ENCODE assay signal across 8 mouse cellular contexts in the genomic region with DNA sequence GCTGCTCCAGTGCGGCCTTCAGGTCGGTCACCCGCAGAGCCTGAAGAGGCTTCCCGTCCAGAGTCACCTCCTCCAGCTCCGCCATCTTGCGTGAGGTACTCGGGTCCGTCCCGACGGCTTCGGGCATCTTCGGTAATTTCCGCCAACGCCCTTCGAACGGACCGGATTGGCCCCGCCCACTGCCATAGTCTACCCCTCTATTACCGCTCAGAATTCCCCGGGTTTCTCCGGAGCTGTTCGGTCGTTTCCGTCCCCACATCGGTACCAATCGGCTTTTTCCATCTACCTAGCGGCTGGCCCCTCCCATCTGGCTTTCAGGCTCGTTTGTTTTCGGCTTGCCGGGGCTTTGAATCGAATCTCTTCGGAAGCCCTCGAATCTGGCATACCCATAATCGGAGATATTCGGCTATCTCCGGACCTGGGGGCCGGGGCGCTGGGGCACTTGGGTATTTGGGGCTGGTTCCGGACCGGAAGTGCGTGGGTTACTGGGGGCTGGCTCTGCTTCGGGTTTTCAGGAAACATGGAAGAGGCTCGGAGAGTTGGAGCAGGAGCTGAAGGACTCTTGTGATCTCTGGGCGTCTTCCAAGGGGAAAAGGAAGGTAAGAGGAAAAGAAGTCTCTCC. TPM values are rescaled to one million over a fixed set of nuclear protein-coding genes. Genes with fewer than 3 reads are reported as not detected.
A peak's percentile ranks its signal among the peaks of the same experiment; 100 is the strongest.
DNase-seq lines count a peak whose midpoint lies in the region; ATAC-seq lines count a peak whose summit lies in the region.

Gene Acin1, minus strand, starts transcription at position 410 of the 622 bp plus-strand sequence.

- no peaks in the 10 kb centered on the region for H3K27me3 ChIP-seq in hindbrain, embryonic 16.5 days (replicated peaks; ENCODE audit: control insufficient read depth, insufficient read depth, low read length)

- H3K79me2 ChIP-seq in macrophage (ENCODE audit: inconsistent target): peaks cover 85% of the 10 kb centered on the region

- peak within 1 kb of the TSS; percentile 66 for H3K4me2 ChIP-seq in hindbrain, embryonic 16.5 days (ENCODE audit: low read length)

- H3K27ac ChIP-seq in hindbrain, embryonic 16.5 days (ENCODE audit: low read depth, low read length): peak within 1 kb of the TSS; percentile 97
- peak within 1 kb of the TSS; percentile 83 for H3K27ac ChIP-seq in macrophage

- H3K9me3 ChIP-seq in hindbrain, embryonic 16.5 days (ENCODE audit: control insufficient read depth, low read length): no peaks in the 10 kb centered on the region

- peak within 1 kb of the TSS; percentile 97 for H3K9ac ChIP-seq in hindbrain, embryonic 16.5 days (ENCODE audit: low read depth, low read length)

- peaks cover 27% of the 10 kb centered on the region for H3K4me1 ChIP-seq in hindbrain, embryonic 16.5 days (ENCODE audit: control insufficient read depth, insufficient read depth, low read depth, low read length)

- H3K4me3 ChIP-seq in hindbrain, embryonic 16.5 days (ENCODE audit: low read length): peak within 1 kb of the TSS; percentile 87
- H3K4me3 ChIP-seq in macrophage (ENCODE audit: inconsistent target): peak within 1 kb of the TSS; percentile 94

- 0 out of 2 replicates have a peak, but pooled peaks cover 4% of the 10 kb centered on the region for H3K36me3 ChIP-seq in hindbrain, embryonic 16.5 days (ENCODE audit: control insufficient read depth, insufficient read depth, low read length)
- peaks cover 31% of the 10 kb centered on the region; the same call in 1 of the 2 replicates for H3K36me3 ChIP-seq in macrophage (ENCODE audit: inconsistent target)

- DNase-seq in WW6 (ENCODE audit: low read depth, low spot score): peak; percentile 78
- peak; percentile 100 for DNase-seq in cerebellum, postnatal 4 days (ENCODE audit: low spot score in 2 of 2)
- DNase-seq in gastrocnemius, adult 18-20 months (ENCODE audit: low spot score): peak; percentile 100
- DNase-seq in left cerebral cortex, adult 18-20 months (ENCODE audit: low spot score in 2 of 2): peak; percentile 100
- peak; percentile 100 for DNase-seq in right cerebral cortex, adult 18-20 months
- DNase-seq in urinary bladder, postnatal 10 days (ENCODE audit: low spot score): peak; percentile 100

- peak; percentile 98 for ATAC-seq in hindbrain, embryonic 16.5 days

- under 1% methylated on average over 43 of the region's 44 CpGs for WGBS in hindbrain, embryonic 16.5 days
- under 1% methylated on average over 41 of the region's 44 CpGs for WGBS in macrophage (ENCODE audit: missing documents)

RNA-seq across cellular contexts. Expression of gene Acin1, which starts in this region (rescaled TPM):
- total RNA-seq in gastrocnemius, adult 18-20 months (2021): 10 to 100 TPM; 62.6 to 72.6 TPM
- polyA plus RNA-seq in hindbrain, embryonic 16.5 days (2015; fragmentation: Nextera tagmentation; extraction: Ambion mirVana): 89.5 and 98.2 TPM in 2 replicates
- 100 to 1,000 TPM; 193 to 195 TPM for total RNA-seq in left cerebral cortex, adult 18-20 months (2021)
- total RNA-seq in macrophage (2018; cell fraction: chromatin; rRNA removed): 1,000 to 10,000 TPM in 2 of 26 experiments, 100 to 1,000 TPM in 24; 474 to 1,047 (median 828) TPM
- total RNA-seq in macrophage (2018; cell fraction: cytosol; rRNA removed): 100 to 1,000 TPM in 4 of 26 experiments, 10 to 100 TPM in 22; 55.1 to 115 (median 81.7) TPM
- total RNA-seq in macrophage (2018; cell fraction: nucleus; rRNA removed): 100 to 1,000 TPM; 278 to 587 (median 391) TPM
- 92.8 to 195 TPM (median 119 TPM) in 3 replicates for polyA plus RNA-seq in macrophage (2018)

Comparison
In these comparisons a context has a peak if more than half of its experiments do, and no peak if none do; other contexts are left out.
1. Peak in every context shown above with its lines: DNase-seq, ATAC-seq, H3K4me3 ChIP-seq and H3K27ac ChIP-seq.